Mouse (Mus musculus) bone marrow, adult 2 months (tissue): ENCODE data around the gene Ccdc47. TPM values are rescaled to one million over a fixed set of nuclear protein-coding genes. Genes with fewer than 3 reads are reported as not detected.
A peak's percentile ranks its signal among the peaks of the same experiment; 100 is the strongest.
"Not testable (repeated sequence)": the region's sequence is repeated elsewhere in the genome, so short reads cannot be mapped to it uniquely, and the experiment has no call there.

ENCODE experiments used
- H3K27ac ChIP-seq: fragments of 200-500 bp; 2 replicates; pipeline ENCODE4 v1.5.1; 2012; ENCODE audit warnings: low read depth, mild to moderate bottlenecking, control low read depth, inconsistent platforms, low read length; ENCODE audit not compliant: control insufficient read depth, poor library complexity, insufficient read depth
- H3K4me1 ChIP-seq: fragments of 200-500 bp; 2 replicates; pipeline ENCODE4 v1.6.1; 2011; ENCODE audit warnings: low read length; ENCODE audit not compliant: control insufficient read depth, insufficient read depth
- H3K4me3 ChIP-seq: fragments of 200-500 bp; replicated peaks from 2 replicates; pipeline ENCODE3; 2011; ENCODE audit warnings: mild to moderate bottlenecking, low read depth, low read length, control low read depth; ENCODE audit not compliant: control insufficient read depth
- CTCF ChIP-seq: fragments of 200-500 bp; IDR thresholded peaks from 2 replicates; pipeline ENCODE4 v1.5.1; 2011; ENCODE audit warnings: low read length, control low read depth; ENCODE audit not compliant: control insufficient read depth, insufficient read depth
- POLR2A ChIP-seq: fragments of 200-500 bp; IDR thresholded peaks from 2 replicates; pipeline ENCODE4 v1.6.1; 2011; ENCODE audit warnings: low read depth, mild to moderate bottlenecking, control low read depth, low read length, borderline replicate concordance; ENCODE audit not compliant: control insufficient read depth
- WGBS: fragments of 180-500 bp; shearing (Covaris S2); methylation state at CpG from one replicate; pipeline ENCODE4 v1.1.7; 2018; 5-methylcytosine and 5-hydroxymethylcytosine counted together
- polyA plus RNA-seq: library from polyadenylated mRNA; stranded (reverse); fragments of >200 nt; gene quantifications from 2 replicates; pipeline ENCODE4 v1.2.4, GENCODE M21; 2011; ENCODE audit warnings: low replicate concordance; ENCODE audit not compliant: missing spikeins, insufficient read depth, insufficient read length

Ccdc47 gene
- polyA plus RNA-seq, 1 experiment = 27.9 TPM

GRCm38 (mm10) chr11:106202123-106202465 is 14.1 kb downstream of the Ccdc47 start, which contains the start of gene Strada:
TSS of gene Strada (minus strand) at chr11:106202168.
- H3K4me3 ChIP-seq = no peak within 1 kb of the TSS
- 32% methylated on average over 5 of the region's 5 CpGs for WGBS

GRCm38 (mm10) chr11:106201337-106202122 is 14.6 kb downstream of the Ccdc47 start:
- TF ChIP-seq POLR2A (no peak), CTCF (no peak)
- 58% methylated on average over 19 of the region's 19 CpGs for WGBS
- Histone ChIP-seq H3K4me3 (no peak overlapping the region), H3K4me1 (peaks cover 2% of the 10 kb centered on the region; the same call in 1 of the 2 replicates), H3K27ac (peak overlapping the region; percentile 15)

More at GRCm38 (mm10) chr11:106202123-106202465, 14.1 kb downstream of the Ccdc47 start, which contains the start of gene Strada:
- H3K27ac ChIP-seq = peak within 1 kb of the TSS; percentile 15
- TF ChIP-seq CTCF (no peak), POLR2A (no peak)
- peaks cover 2% of the 10 kb centered on the region; the same call in 1 of the 2 replicates for H3K4me1 ChIP-seq

GRCm38 (mm10) chr11:106200756-106201155 is 15.4 kb downstream of the Ccdc47 start:
- 16% methylated on average over 6 of the region's 6 CpGs for WGBS
- no peak overlapping the region for H3K4me3 ChIP-seq
- TF ChIP-seq CTCF (no peak), POLR2A (no peak)
- no peak overlapping the region for H3K27ac ChIP-seq
- peaks cover 2% of the 10 kb centered on the region; the same call in 1 of the 2 replicates for H3K4me1 ChIP-seq

- not testable (repeated sequence) for H3K4me1 ChIP-seq, H3K27ac ChIP-seq, H3K4me3 ChIP-seq
- WGBS = 80% methylated on average over 7 of the region's 7 CpGs
Measured at GRCm38 (mm10) chr11:106199997-106200396, 16.1 kb downstream of the Ccdc47 start.

- WGBS = 43% methylated on average over 4 of the region's 4 CpGs
- no peak overlapping the region for H3K4me3 ChIP-seq
- no peak overlapping the region for H3K27ac ChIP-seq
- no peak for TF ChIP-seq CTCF
- TF ChIP-seq POLR2A = no peak
- H3K4me1 ChIP-seq = peaks cover 4% of the 10 kb centered on the region; the same call in 1 of the 2 replicates
Measured at GRCm38 (mm10) chr11:106198277-106198676, 17.9 kb downstream of the Ccdc47 start.

- no peak overlapping the region; the same call in 1 of the 2 replicates for H3K27ac ChIP-seq
- H3K4me3 ChIP-seq = no peak overlapping the region
- H3K4me1 ChIP-seq = peaks cover 9% of the 10 kb centered on the region; the same call in 1 of the 2 replicates
- TF ChIP-seq CTCF = no peak
- no peak for TF ChIP-seq POLR2A
Measured at GRCm38 (mm10) chr11:106195341-106195740, 20.8 kb downstream of the Ccdc47 start.

- no peak overlapping the region for H3K4me3 ChIP-seq
- H3K4me1 ChIP-seq = peaks cover 9% of the 10 kb centered on the region; the same call in 1 of the 2 replicates
- no peak for TF ChIP-seq CTCF
- no peak for TF ChIP-seq POLR2A
- H3K27ac ChIP-seq = peak overlapping the region; percentile 9; the same call in 1 of the 2 replicates
- 92% methylated on average over 7 of the region's 7 CpGs for WGBS
Measured at GRCm38 (mm10) chr11:106194891-106195290, 21.3 kb downstream of the Ccdc47 start.

GRCm38 (mm10) chr11:106194155-106194541 is 22.0 kb downstream of the Ccdc47 start:
- Histone ChIP-seq H3K27ac (peak overlapping the region; percentile 91), H3K4me1 (peaks cover 9% of the 10 kb centered on the region; the same call in 1 of the 2 replicates), H3K4me3 (peak overlapping the region; percentile 85)
- no peak for TF ChIP-seq POLR2A
- TF ChIP-seq CTCF = no peak
- WGBS = 23% methylated on average over 3 of the region's 3 CpGs
